Mouse (Mus musculus): ENCODE results near the gene Btbd9.

Gene Btbd9

DNA sequence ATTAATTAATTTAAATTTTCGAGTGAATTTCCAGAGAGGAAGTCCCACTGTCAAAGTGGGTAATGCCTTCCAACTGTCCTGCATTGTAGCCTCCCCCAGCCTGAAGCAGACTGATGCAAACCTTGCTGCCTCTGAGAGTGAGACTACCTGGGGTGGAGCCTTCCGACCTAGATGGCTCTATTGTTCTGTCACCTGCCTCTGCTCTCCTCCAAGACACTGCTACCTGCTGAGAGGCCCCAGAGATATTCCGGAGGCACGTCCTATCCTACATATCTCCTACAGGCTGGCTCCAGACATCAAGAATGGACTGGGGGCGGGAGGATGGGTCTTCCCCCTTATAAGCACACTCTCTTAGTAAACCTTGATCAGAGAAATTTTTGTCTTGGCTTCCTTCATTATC lies 22.0 kb upstream of the Btbd9 start:
- no peak for DNase-seq

DNA sequence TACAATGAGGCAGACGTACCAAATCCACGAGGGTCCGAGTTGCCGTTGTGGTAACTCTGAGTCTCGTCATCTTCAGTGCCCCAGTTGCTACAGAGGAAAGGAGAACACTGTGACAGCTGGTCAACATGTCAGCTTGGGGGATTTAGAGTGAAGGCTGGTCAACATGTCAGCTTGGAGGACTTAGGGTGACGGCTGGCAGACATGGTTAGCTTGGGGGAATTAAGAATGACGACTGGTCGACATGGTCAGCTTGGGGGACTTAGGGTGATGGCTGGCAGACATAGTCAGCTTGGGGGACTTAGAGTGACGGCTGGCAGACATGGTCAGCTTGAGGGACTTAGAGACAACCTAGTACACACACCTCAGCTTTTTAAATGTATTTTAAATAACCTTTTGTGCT lies 21.5 kb upstream of the Btbd9 start:
- no peak for DNase-seq

DNA sequence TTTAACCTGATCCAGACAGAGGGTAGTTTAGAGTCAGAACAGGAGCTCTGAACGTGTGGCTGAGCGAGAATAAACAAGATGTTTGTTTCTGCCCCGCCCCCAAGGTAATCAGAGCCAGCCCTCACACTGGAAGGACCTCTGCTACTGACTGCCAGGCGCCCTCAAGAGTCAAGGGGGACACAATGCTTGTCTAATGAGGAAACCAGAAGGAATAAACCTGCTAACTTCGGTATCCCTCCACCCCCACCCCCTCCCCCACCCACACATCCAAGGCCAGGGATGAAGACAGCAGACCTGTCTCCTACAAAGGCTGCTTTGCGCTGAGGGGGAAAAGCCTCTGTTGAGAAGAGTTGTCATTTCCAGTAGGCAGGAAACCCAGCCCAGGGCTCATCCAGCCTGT lies 18.6 kb upstream of the Btbd9 start:
- DNase-seq, result no peak

DNA sequence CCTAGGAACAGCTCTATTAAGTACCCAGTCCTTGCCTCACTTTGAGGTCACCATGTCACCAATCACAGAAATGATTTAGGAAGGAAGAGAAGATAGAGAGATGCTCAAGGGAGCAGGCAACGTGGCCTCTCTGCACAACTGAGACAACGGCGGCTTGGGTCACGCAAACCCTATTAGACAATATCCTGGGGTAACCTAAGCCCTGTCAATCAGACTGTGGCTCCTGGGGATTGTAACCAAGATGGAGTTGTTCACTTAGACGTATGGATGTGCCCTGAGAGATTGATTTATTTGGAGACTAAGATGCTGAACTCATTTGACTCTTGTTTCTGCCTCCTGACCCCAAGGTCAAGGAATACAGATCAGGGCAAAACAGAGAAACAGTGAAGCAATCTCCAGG lies 18.1 kb upstream of the Btbd9 start:
- DNase-seq, result no peak

DNA sequence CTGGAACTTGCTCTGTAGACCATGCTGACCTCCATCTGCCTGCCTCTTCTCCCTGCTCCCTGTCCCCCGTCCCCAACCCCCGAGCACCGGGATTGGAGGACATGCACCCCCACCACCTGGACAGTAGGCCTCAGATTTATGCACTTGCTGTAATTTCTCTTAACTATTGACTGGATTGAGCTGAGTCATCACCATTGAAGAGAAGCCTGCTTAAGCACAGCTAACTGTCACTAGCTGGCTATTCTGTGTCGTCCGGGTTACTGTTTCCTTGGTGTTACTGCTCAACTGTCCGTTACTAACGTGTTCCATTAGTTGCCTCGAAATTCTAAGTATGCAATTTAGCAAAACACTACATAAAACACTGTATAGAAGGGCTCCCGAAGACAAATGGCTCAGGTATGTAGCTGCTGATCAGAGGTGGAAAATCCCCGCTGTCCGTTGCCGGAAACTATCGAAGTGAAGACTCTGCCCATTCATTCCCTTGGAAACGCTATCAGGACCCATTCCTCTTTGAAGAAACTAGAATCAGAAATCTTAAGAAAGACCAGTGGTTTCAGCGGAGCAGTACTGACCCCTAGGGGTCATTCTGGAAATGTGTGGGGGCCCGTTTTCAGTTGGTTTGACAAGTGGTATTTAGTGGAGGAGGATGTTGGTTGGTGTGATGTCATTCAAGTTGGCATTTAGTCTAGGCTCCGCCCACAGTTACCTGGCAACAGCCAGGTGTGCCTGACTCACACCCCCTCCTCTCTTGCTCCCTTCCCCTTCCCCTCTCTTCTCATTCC lies 14.3 kb upstream of the Btbd9 start:
- peak; percentile 60 to 71 for DNase-seq

DNA sequence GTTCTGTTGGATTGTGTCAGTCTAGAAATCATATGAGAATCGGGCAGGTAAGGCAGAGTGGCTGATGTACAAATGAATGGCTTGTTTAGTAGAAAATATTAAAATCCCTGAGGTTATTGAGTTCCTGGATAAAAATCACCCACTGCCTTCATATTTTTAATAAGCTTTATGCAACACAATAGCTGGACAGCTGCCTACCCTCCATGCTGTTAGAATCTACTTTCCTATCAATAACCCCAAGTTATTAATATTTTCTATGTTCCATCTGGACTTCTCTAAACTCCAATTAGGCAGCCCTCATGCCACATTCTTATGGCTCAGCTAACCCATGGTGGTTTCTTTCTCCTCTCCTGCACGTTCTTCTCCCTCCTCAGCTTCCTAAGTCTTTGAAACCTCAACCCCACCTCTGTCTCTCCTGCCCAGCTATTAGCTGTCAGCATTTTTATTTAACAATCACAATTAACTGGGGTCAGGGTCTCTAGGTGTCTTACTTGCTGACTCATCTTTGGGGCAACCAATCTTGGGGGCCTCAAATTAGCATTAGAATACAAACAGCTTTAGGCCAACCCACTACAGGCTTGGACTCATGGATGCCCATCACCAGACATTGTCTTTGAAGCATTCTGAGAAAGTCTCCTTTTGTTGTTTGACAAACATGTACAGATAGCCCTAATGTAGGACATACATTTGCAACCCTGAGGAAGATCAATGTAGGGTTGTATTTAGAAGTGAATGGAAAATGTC lies 7.1 kb upstream of the Btbd9 start:
- no peak for DNase-seq

DNA sequence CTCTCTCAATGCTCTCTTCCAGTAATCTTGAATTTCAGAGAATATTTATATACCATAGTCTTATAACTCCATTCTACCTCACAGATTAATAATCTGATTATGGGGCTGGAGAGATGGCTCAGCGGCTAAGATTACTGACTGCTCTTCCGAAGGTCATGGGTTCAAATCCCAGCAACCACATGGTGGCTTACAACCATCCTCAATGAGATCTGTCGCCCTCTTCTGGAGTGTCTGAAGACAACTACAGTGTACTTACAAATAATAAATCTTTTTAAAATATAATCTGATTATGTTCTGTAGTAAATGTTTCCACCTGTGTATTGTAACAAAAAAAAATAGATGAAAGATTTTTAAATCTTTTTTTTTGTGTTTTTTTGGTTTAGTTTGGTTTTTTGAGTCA lies 6.0 kb upstream of the Btbd9 start:
- DNase-seq, result no peak

DNA sequence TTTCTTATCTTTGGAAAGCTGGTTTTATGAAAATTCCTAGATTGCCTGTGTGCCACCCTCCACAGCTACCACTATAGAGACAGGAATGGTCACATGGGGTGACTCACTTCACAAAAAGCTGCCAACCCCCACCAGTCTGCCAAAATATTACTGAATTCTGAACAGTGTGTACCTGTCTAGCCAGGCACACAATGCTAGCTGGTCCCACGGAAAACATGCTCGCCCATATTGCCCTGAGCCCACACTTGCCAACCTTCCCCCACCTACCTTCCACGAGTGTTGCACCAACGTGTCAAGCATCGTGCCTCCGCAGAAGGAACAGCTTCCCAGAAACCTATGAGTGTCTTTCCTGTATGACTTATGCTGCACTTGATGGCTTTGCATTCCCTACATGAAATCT lies 4.9 kb upstream of the Btbd9 start:
- no peak for DNase-seq

DNA sequence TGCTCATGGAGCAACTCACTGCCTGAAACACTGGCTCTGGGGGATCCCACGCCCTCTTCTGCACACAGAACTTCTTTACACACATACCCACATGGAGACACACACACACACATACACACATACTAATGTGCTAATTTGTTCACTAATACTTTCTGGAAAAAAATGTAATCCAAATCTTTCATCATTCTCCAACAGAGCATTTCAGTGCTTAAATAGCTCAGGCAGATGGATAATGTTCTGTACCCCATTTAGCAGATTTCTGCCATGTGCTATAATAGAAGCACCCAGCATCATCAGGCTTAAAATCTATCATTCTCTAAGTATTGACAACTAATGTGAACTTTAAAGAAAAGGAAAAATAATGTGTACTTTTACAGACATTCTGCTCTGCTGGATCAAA lies 4.5 kb upstream of the Btbd9 start:
- DNase-seq, result no peak

DNA sequence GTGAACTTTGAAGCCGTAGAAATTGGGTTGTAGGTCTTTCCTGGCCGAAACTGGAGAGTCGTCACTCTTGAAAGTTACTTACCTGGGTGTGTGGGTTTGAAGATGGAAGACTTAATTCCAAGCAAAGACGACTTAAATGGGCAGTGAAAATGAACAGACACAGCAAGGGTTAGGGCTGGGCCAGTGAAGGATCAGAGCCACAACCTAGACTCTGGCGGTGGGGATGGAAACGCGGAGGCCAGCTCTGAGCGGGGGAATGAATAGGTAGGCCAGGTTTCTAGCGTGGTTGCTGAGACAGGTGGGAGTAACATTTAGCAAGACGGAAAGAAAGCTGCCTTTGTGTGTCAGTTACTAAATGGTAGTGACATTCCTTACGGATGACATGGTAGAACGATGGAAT lies 658 bp upstream of the Btbd9 start:
- DNase-seq, result peak in 1 of 2 experiments; percentile 22

DNA sequence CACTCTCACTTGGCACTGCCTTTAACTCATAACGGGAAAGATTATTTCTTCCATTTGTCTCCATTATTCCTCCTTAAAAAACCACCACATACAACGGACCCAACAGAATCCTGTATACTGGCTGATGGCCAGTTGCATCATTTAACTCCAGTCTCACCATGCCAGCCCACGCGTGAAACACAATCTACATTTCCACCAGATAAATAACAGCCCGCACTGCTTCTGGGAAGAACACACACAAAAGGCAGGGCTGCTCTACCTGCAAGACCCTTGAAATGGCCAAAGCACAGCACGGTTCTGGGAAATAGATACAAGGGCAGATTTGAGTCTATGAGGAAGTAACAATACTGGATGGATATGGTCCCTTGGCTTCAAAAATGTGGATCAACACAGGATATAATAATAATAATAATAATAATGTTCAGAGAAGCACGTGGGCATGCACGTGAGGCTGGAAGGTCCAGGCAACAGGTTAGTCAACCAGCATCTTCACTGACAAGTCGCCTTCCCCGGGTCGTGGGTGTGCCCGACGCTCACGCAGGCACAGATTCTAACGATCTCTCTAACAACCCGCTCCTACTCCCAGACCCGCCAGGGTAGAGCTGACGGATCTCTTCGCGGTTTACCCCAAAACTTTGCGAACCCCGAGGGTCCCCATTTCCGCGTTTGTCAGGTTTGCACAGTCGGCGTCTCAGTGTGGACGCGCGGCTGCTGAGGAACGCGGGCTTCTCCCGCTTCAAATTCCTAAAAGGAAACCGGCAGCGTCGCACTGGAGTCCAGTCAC lies 975 bp downstream of the Btbd9 start:
- peak in 1 of 2 experiments; percentile 67 for DNase-seq

DNA sequence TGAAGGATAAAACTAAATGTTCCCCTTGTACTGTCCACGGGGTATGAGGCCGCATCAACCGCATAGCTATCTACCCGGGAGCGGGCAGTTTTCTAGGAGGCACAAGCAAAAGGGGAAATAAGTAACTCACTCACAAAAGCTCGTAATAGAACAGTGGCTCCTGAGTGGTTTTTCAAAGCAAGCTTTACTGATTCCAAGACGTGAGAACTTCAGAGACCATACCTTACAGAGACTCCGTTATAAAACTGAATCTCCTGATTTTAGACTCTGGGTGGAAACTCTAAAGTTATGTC lies 1.6 kb downstream of the Btbd9 start:
- no peak for DNase-seq

DNA sequence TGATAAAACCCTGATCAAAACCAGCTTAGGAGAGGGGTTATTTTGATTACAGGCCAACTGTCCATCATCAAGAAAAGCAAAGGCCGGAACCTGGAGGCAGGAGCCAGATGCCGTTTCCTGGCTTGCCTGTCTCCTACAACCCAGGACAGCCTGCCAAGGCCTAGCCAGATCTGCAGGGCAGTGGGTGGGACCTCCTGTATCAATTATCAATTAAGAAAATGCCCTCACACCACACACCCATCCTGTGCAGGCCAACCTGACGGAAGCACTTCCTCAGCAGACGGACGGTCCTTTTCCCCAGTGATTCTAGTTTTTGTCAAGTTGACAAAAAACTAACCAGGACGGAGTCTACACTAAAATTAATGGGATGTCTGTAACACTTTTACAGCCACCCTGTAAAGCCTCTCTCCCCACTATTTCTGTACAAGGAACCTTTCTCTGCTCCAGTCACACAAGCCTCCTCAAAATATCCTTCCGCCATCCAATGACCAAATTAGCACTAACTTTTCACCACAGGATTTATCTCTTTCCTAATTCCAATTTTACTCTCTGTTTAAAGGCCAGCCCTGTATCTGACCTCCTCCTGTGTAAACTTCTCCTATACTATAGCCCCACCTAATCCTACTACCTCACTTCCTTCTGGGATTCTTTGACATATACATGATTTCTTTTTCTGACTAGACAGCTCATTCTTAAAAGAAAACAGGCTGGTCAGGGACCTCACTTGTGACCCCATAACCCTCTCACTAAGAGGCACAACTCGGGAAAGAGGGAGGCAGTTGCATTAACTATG lies 2.1 kb downstream of the Btbd9 start:
- DNase-seq, result no peak

DNA sequence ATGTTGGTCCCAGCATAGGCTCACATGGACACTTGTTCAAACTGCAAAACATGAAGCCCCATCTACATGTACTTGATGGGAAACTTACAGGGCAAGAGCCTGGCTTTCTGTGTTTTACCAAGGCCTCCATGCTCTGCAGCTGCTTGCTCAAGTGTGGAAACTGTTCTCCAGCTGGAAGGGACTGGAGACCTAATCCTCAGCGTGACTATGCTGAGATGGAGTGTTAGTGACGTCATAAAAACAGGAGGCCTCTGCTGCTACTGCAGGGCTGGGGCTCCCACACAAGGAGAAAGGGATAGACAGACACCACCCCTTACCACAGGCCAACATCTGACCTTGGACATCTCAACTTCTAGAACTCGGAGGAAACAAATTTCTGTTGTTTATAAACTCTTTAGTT lies 5.3 kb downstream of the Btbd9 start:
- no peak for DNase-seq

DNA sequence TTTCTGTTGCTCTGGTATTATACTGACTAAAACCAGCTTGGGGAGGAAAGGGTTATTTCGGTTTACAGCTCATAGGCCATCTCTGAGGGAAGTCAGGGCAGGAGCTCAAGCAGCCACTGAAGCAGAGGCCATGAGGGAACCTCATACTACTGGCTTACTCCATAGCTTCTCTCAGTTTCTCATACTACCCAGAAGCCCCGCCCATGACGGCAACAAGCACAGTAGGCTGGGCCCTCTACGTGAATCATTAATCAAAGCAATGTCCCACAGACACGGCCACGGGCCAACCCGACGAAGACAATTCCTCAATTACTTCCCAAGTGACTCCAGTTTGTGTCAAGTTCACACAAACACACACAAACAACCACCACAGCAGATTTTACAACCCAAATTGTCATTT lies 6.1 kb downstream of the Btbd9 start:
- no peak for DNase-seq

DNA sequence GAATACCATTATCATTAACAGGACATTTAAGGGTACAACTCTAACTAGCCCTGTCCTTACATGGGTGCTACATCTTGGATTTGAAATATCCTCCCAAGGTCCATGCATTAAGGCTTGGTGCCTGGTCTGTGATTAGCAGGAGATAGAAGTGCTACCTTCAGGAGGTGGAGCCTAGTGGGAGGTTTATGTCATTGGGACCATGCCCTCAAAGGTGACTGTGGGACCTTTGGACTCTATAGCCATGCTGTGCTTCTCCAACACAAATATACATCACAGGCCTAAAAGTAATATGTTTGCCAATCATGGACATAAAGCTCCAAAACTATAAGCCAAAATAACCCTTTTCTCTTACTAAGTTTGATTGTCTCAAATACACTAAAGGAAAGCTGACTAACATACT lies 7.8 kb downstream of the Btbd9 start:
- DNase-seq, result no peak

DNA sequence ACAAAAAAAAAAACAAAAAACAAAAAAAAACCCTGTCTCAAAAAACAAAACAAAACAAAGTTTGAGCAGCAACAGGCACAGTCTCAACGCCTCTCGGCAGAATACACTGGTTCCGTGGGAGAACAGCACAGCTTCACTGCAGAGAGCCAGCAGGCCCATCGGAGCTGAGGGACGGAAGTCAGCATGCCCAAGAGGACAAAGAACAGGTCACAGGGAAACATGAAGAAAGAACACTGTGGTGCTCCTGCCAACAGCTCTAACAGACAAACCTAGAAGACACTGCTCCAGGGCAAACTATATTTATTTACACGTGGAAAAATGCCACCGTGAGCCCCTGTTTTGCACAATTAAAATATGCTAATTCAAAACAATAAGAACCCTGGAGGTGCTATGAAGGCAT lies 11.3 kb downstream of the Btbd9 start:
- DNase-seq, result no peak

DNA sequence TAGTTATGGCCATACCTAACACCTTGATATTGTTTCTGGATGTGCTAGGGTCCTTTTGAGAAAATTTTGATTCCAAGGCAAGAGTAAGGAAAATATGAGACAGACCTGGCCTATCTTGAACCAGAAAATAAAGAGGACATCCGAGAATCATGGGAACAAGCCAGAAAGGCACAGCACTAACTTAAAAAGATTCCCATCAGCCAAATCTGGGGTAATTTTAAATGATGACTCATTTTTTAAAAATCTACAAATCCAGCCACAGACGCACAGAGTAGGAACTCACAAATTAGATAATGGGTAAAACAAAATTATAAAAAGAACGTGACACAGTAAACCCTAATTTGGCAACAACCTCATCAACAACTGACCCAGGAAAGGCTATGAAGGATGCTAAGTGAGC lies 11.9 kb downstream of the Btbd9 start:
- no peak for DNase-seq

DNA sequence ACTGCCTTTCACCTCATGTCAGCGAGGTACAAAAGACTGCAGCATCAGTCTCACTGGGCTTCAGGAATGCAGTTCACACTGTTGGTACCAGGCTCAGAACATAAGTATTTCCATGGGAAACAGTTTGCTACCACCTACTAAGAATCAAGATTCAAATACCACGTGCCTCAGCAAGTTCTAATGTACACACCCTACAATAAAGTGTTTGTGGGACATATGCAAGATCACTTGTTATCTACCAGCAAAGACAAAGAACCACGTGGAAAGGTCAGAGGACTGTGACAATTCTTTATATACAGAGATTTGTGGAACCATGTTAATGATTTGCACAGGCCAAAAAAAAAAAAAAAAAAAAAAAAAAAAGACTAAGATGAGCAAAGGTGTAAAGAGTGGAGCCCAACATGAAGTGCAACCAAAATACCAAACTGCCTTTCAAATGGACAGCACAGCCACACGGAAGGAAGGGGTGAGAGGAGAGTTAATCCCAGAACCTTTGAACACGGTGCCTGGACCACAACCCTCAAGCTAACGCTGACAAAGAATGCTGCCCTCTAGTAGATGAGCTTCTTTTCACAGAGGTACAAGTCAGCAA lies 12.7 kb downstream of the Btbd9 start:
- DNase-seq, result no peak

DNA sequence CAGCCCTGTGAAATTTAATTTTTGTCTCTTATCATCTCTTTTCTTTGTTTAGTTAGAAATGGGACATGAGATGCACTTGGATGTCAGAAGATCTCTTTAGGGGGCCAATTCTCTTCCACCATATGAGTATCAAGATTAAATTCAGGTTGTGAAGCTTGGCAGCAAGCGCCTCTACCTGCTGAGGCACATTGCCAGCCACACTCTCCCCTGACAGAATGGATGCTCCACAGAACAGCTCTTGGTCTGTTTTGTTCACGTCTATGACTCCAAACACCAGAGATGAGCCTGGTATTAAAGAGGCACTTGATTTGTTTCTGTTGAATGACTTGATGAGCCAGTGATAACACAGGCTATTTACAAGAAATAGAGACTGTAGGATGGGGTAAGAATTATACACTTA lies 13.5 kb downstream of the Btbd9 start:
- DNase-seq, result peak; percentile 57 to 64

DNA sequence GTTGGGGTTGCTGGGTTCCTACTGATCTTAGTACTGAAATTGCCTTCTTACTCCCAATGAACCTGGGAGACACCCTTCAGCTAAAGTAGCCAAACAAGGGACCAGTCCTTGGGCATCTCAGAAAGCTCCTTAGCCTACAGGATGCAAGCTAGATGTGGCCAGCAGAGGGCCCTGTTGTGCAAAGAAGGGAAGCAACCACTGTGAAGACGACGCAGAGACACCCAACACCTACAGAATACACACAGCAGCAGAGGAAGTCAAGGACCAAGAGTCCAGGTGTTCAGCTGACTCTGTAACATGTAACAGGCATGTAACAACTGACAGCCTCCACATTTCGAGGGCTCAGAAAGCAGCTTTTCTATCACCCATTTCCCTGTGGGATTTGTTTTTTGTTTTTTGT lies 16.8 kb downstream of the Btbd9 start:
- peak; percentile 61 to 62 for DNase-seq

DNA sequence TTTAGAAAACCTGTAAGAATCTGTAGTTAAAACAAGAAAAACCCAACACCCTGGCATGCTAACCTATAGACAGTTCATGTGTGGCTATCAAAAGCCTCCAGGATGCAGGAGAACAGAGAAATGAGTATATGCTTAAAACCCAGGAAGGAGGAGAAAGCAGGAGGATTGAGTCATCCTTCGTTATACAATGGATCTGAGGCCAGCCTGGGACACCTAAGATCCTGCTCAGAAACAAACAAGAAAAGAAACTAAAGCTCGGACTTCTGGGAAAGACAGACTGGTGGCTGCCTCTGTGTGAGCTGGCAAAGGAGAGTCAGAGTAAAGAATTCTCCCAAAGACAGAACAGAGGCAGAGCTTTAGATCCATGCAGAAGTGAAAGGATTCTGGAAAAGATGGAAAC lies 17.7 kb downstream of the Btbd9 start:
- no peak for DNase-seq

DNA sequence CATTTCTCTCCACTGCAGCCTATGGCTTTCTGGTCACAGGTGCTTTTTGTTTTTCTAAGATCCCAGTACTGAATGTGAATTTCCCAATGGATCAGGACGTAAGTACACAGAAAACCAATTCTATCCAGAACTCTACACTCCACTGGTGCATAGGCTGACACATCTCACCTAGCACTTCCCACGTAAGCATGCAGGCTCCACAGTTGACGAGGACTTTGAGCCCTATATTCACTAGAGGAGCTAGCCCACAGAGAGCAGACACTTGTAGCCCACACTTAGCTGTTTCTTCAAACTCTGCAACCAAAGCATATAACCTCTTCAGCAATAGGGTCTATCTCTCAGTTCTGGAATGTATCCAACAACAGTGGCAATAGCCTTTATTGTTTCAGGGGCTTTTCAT lies 19.8 kb downstream of the Btbd9 start:
- no peak for DNase-seq

Data from cerebellum, adult 18-20 months (tissue).